Mouse (Mus musculus) stomach, embryonic 14.5 days (tissue): Measurements from ENCODE around the gene Ccdc141. TPM values are rescaled to one million over a fixed set of nuclear protein-coding genes. Genes with fewer than 3 reads are reported as not detected.

Experiments used
- ATAC-seq: fragments of 200-750 bp; cut with Nextera tagmentation; 2 replicates; pipeline ENCODE4 v1.8.0; 2017; ENCODE audit warnings: low read depth, moderate TSS enrichment; ENCODE audit not compliant: insufficient number of reproducible peaks, insufficient read depth, low FRiP score
- H3K27ac ChIP-seq: fragments of 300-500 bp; sonication (generic); 2 replicates; pipeline ENCODE4 v1.5.1; 2014; ENCODE audit warnings: mild to moderate bottlenecking, low read length, moderate library complexity, mixed read lengths
- H3K27me3 ChIP-seq: fragments of 300-500 bp; sonication (generic); 2 replicates; pipeline ENCODE4 v1.6.1; 2014; ENCODE audit warnings: low read length, control low read depth, mixed read lengths; ENCODE audit not compliant: control insufficient read depth, insufficient read depth
- H3K36me3 ChIP-seq: fragments of 300-500 bp; sonication (generic); 2 replicates; pipeline ENCODE4 v1.6.1; 2014; ENCODE audit warnings: mild to moderate bottlenecking, control low read depth, low read length, moderate library complexity, mixed read lengths; ENCODE audit not compliant: control insufficient read depth, insufficient read depth
- H3K4me1 ChIP-seq: fragments of 300-500 bp; sonication (generic); 2 replicates; pipeline ENCODE4 v1.6.1; 2014; ENCODE audit warnings: low read length, control low read depth, mixed read lengths; ENCODE audit not compliant: control insufficient read depth, insufficient read depth
- H3K4me2 ChIP-seq: fragments of 300-500 bp; sonication (generic); replicated peaks from 2 replicates; pipeline ENCODE4 v1.6.1; 2014; ENCODE audit warnings: low read depth, low read length, control low read depth
- H3K4me3 ChIP-seq: fragments of 300-500 bp; sonication (generic); 2 replicates; pipeline ENCODE4 v1.5.1; 2014; ENCODE audit warnings: low read depth, low read length, control low read depth
- H3K9ac ChIP-seq: fragments of 300-500 bp; sonication (generic); replicated peaks from 2 replicates; pipeline ENCODE4 v1.6.1; 2014; ENCODE audit warnings: low read depth, mild to moderate bottlenecking, control low read depth, low read length, moderate library complexity, mixed read lengths
- H3K9me3 ChIP-seq: fragments of 300-500 bp; sonication (generic); 2 replicates; pipeline ENCODE4 v1.6.1; 2016; ENCODE audit warnings: low read depth, low read length, control low read depth; ENCODE audit not compliant: control insufficient read depth
- WGBS: fragments of 180-500 bp; shearing (Covaris S2); extraction: QIAGEN DNeasy Blood & Tissue Kit; methylation state at CpG from one replicate; pipeline ENCODE4 v1.1.7; 2014; 5-methylcytosine and 5-hydroxymethylcytosine counted together
- polyA plus RNA-seq: library from polyadenylated mRNA; unstranded; fragments of >200 nt; fragmentation: Nextera tagmentation; extraction: Ambion mirVana; gene quantifications from 2 replicates; pipeline ENCODE4 v1.2.1, GENCODE M21; 2014

The Ccdc141 gene
- polyA plus RNA-seq, 1 experiment from 2014 or later = 11.2 TPM

DNA sequence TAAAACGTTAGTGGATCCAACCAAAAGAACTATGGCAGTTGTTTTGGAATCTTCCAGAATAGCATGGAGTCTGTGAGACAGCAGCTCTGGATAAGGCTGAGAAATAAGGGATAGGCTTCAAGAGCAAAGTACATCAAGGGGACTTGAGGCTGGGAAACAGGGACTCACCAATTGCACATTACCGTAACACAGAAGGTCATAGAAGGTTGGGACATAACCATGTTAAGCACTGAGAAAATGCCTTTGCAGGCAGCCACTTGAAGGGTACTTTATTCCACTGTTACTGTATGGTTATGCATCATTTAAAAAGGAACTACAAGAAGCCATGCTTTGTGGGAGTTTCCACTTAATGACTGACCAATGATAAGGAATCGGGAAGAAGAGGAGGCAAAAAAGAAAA lies 71.7 kb downstream of the Ccdc141 start:
- no peak overlapping the region for H3K4me3 ChIP-seq
- H3K36me3 ChIP-seq = no peaks in the 10 kb centered on the region
- no peak overlapping the region for H3K4me2 ChIP-seq
- ATAC-seq = no peak
- H3K27me3 ChIP-seq = no peaks in the 10 kb centered on the region
- H3K4me1 ChIP-seq = no peaks in the 10 kb centered on the region
- H3K9ac ChIP-seq = no peak overlapping the region
- H3K27ac ChIP-seq = no peak overlapping the region
- no peaks in the 10 kb centered on the region for H3K9me3 ChIP-seq
- 83% methylated on average over 3 of the region's 3 CpGs for WGBS

DNA sequence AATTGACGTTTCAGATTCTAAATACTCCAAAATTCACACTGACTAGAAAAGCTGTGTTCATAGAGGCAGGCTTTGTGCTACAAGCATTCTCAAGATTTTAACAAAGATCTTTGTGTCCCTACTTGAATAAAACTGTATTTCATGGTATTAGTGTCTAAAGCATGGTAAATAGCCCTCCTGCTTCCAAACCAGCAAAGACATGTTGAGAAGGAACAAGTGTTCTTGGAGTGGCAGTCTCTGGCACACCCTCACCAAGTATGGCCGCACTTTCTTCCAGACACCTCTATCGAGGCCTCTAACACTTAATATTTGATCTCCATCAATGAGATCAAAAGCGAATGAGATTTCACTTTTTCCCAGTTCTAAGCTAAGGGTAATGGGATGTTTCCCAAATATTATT lies 78.7 kb downstream of the Ccdc141 start:
- WGBS = 81% methylated on average over 4 of the region's 4 CpGs
- Histone ChIP-seq H3K27ac (no peak overlapping the region), H3K9ac (no peak overlapping the region), H3K27me3 (no peaks in the 10 kb centered on the region), H3K4me3 (no peak overlapping the region), H3K36me3 (no peaks in the 10 kb centered on the region), H3K9me3 (no peaks in the 10 kb centered on the region), H3K4me1 (no peaks in the 10 kb centered on the region), H3K4me2 (no peak overlapping the region)
- no peak for ATAC-seq

DNA sequence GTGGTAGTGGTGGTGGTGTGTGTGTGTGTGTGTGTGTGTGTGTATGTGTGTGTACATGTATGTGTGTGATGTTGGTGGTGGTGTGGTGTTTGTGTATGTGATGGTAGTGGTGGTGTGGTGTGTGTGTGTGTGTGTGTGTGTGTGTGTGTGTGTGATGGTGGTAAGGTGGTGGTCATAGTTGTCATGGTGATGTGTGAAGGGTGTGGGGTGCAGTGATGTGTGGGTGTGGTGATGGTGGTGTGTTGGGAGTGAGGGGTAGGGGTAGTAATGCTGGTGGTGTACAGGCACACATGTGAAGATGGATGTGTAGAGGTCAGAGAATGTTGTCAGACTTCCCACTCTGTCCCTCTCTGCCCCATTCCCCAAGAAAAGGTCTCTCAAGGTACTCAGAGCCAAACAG lies 85.1 kb downstream of the Ccdc141 start:
- no peak overlapping the region for H3K27ac ChIP-seq
- no peak overlapping the region for H3K4me3 ChIP-seq
- H3K9ac ChIP-seq = no peak overlapping the region
- H3K27me3 ChIP-seq = no peaks in the 10 kb centered on the region
- 0 out of 2 replicates have a peak, but pooled peaks have one; percentile 37 for ATAC-seq
- H3K4me2 ChIP-seq = no peak overlapping the region
- no peaks in the 10 kb centered on the region for H3K36me3 ChIP-seq
- H3K4me1 ChIP-seq = no peaks in the 10 kb centered on the region
- H3K9me3 ChIP-seq = no peaks in the 10 kb centered on the region

DNA sequence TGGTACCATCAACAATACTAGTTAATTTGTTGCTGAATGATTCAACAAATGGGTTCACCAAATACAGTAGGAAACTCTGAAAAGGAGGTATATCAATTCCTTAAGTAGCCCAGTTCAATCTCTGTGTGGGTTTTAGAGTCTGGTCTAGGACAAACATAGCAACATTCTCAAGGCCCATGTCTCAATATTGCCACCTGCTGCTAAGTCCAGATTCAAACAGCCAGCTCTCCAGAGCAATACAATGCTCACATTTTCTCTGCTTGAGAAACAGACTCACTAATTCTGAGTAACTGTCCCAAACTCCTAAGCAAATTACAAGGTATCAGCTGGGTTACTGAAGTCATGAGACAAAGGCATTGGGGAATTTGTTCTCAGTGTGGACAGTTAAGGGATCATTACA lies 85.8 kb downstream of the Ccdc141 start:
- H3K9ac ChIP-seq = no peak overlapping the region
- no peak overlapping the region for H3K4me2 ChIP-seq
- H3K9me3 ChIP-seq = no peaks in the 10 kb centered on the region
- no peak overlapping the region for H3K4me3 ChIP-seq
- no peak for ATAC-seq
- no peak overlapping the region for H3K27ac ChIP-seq
- H3K4me1 ChIP-seq = no peaks in the 10 kb centered on the region
- H3K36me3 ChIP-seq = no peaks in the 10 kb centered on the region
- no peaks in the 10 kb centered on the region for H3K27me3 ChIP-seq

DNA sequence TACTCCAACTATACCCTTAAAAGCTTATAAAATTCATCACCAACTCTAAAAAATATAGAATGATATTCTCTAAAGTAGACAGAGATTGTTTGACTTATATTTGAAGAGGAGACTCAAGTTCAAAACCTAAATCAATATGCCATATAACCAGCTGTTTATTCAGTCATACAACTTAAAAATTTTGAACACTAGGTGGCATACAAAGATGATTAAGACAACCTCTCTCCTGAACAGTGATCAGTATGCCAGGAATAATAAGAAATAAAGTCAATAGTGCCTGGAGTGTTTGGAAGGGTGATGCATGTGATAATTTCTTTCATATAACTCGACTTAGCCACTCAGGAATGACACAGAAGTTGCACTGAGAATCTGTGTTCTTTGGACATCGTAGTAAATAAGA lies 89.3 kb downstream of the Ccdc141 start:
- Histone ChIP-seq H3K9me3 (no peaks in the 10 kb centered on the region), H3K4me3 (no peak overlapping the region), H3K4me2 (no peak overlapping the region), H3K4me1 (no peaks in the 10 kb centered on the region), H3K36me3 (no peaks in the 10 kb centered on the region), H3K27ac (no peak overlapping the region), H3K9ac (no peak overlapping the region), H3K27me3 (no peaks in the 10 kb centered on the region)
- ATAC-seq = no peak
- WGBS = 73% methylated on average over 2 of the region's 2 CpGs

DNA sequence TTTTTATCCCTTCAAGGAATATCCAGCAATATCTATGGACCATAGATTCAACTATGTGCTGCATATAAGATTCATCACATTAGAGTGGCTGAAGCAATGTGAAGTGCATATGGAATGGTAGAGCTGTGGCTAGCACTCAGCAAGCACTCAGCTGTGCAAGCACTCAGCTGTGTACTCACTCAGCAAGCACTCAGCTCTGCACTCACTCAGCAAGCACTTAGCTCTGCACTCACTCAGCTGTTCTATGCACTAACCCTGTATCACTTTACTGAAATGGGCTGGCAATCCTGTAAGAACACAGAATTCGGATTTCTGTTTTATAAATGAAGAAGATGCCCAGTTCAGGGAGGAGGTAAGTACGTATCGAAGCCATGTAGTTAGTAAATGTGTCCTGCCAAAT lies 89.8 kb downstream of the Ccdc141 start:
- Histone ChIP-seq H3K9me3 (no peaks in the 10 kb centered on the region), H3K27ac (no peak overlapping the region), H3K4me2 (no peak overlapping the region), H3K36me3 (no peaks in the 10 kb centered on the region), H3K9ac (no peak overlapping the region), H3K27me3 (no peaks in the 10 kb centered on the region), H3K4me3 (no peak overlapping the region), H3K4me1 (no peaks in the 10 kb centered on the region)
- WGBS = 93% methylated on average over 3 of the region's 3 CpGs
- no peak for ATAC-seq

DNA sequence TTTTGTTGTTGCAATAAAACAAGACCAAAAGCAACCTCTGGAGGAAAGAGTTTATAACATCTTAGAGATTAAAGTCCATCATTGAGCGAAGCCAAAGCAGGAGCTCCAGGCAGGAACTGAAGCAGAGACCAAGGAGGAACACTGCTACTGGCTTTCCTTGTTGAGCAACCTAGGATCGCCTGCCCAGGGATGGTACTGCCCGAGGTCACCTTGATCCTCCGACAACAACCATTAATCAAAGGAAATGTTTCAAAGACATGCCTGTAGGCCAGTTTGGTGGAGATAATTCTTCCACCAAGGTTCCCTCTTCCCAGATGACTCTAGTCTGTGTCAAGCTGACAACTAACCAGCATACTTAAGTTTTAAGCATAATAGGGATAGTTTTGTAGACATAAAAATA lies 91.7 kb downstream of the Ccdc141 start:
- H3K9ac ChIP-seq = no peak overlapping the region
- no peaks in the 10 kb centered on the region for H3K36me3 ChIP-seq
- H3K4me2 ChIP-seq = no peak overlapping the region
- no peaks in the 10 kb centered on the region for H3K9me3 ChIP-seq
- no peak overlapping the region for H3K4me3 ChIP-seq
- 69% methylated on average over 4 of the region's 4 CpGs for WGBS
- no peaks in the 10 kb centered on the region for H3K4me1 ChIP-seq
- ATAC-seq = no peak
- H3K27ac ChIP-seq = no peak overlapping the region
- no peaks in the 10 kb centered on the region for H3K27me3 ChIP-seq

DNA sequence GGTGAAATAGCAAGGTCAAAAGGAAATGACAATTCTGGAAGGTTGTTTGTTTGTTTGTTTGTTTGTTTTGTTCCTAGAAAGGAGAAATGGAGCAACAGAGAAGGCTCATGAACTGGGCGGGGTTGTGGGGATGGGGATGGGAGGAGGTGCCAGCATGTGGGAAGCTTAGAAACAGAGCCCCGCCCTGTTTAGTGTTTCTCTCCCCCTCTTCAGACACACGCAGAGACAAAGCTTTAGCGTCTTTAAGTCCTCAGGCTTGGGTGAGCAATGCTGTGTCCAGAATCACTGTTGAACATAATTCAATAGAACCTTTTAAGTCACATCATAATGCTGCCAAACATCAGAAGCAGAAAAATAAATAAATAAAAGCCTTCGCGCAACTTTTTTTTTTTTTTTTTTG lies 96.1 kb downstream of the Ccdc141 start:
- no peak overlapping the region for H3K4me2 ChIP-seq
- WGBS = 55% methylated on average over 6 of the region's 6 CpGs
- ATAC-seq = no peak

DNA sequence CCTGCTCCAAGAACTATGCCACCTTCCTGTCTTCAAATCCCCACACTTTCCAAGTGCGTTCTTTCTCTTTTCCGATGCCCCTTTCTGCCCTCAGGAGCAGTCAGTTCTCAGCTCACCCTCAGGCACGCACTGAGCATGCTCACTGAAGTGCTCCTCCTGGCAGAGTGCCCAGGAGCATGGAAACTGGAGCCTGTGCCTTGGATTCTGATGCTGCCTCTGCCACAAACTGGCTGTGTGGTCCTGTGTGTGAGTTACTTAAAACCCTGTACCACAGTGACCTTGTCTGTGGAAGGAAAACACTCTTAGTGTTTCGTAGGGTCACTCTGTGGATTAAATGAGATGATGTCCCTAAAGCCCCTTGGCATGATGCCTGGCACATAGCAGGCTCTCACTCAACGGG lies 96.5 kb downstream of the Ccdc141 start:
- Histone ChIP-seq H3K4me2 (no peak overlapping the region), H3K9ac (no peak overlapping the region), H3K27ac (no peak overlapping the region), H3K9me3 (no peaks in the 10 kb centered on the region), H3K4me3 (no peak overlapping the region), H3K27me3 (no peaks in the 10 kb centered on the region), H3K4me1 (no peaks in the 10 kb centered on the region), H3K36me3 (no peaks in the 10 kb centered on the region)
- 64% methylated on average over 5 of the region's 5 CpGs for WGBS
- ATAC-seq = no peak

More for the DNA sequence above, 96.1 kb downstream of the Ccdc141 start:
- no peak overlapping the region for H3K4me3 ChIP-seq
- H3K36me3 ChIP-seq = no peaks in the 10 kb centered on the region
- H3K27ac ChIP-seq = no peak overlapping the region
- H3K9me3 ChIP-seq = no peaks in the 10 kb centered on the region
- no peak overlapping the region for H3K9ac ChIP-seq
- H3K27me3 ChIP-seq = no peaks in the 10 kb centered on the region
- H3K4me1 ChIP-seq = no peaks in the 10 kb centered on the region
